Mouse (Mus musculus) CH12.LX (cell line): ENCODE measurements at regions not wholly inside any gene's neighbourhood (a gene's known extent, or its start where the extent isn't known, plus 50 kb on each side); places are given as distances from the start of the nearest gene placed in this dataset.
"Not testable (repeated sequence)": the region's sequence is repeated elsewhere in the genome, so short reads cannot be mapped to it uniquely, and the experiment has no call there.

Experiments used
- DNase-seq: peaks from one replicate; pipeline ENCODE4 v3.0.0-alpha.2; 2013; ENCODE audit errors: extremely low read depth
- H3K27ac ChIP-seq: 2 replicates; pipeline ENCODE4 v1.5.1; 2012; ENCODE audit warnings: low read depth, mild to moderate bottlenecking, control low read depth, moderate library complexity; ENCODE audit not compliant: insufficient read depth
- H3K27me3 ChIP-seq: replicated peaks from 2 replicates; pipeline ENCODE3; 2012; ENCODE audit warnings: inconsistent platforms
- H3K36me3 ChIP-seq, 2 experiments: replicated peaks in 1 of 2; 2 replicates each; pipeline versions ENCODE3 to v1.6.1; 2012; ENCODE audit warnings: inconsistent platforms in 1 of 2, low read length in 1 of 2, mild to moderate bottlenecking in 1 of 2, mixed read lengths in 1 of 2, moderate library complexity in 1 of 2; ENCODE audit not compliant: control insufficient read depth in 1 of 2, insufficient read depth in 1 of 2
- H3K4me1 ChIP-seq, 2 experiments: 2 replicates each; pipeline ENCODE4 v1.6.1; 2012; ENCODE audit warnings: inconsistent platforms in 1 of 2, moderate library complexity in 1 of 2; ENCODE audit not compliant: insufficient read depth in 2 of 2, control insufficient read depth in 1 of 2
- H3K4me2 ChIP-seq: 2 replicates; pipeline ENCODE4 v1.6.1; 2012; ENCODE audit warnings: low read depth, mild to moderate bottlenecking, control low read depth; ENCODE audit not compliant: poor library complexity, insufficient read depth, severe bottlenecking
- H3K4me3 ChIP-seq, 3 experiments: fragments of 150-350 bp in 1 of 3; sonication (generic) in 1 of 3; replicated peaks in 1 of 3; 2 replicates each; pipeline versions ENCODE3 to v1.5.1; 2011 to 2012; ENCODE audit warnings: low read depth in 2 of 3, low read length in 2 of 3, mild to moderate bottlenecking in 2 of 3, moderate library complexity in 2 of 3, control low read depth in 1 of 3, improper control_type of control experiment in 1 of 3, inconsistent platforms in 1 of 3, mixed read lengths in 1 of 3; ENCODE audit not compliant: poor library complexity in 1 of 3
- H3K79me2 ChIP-seq: replicated peaks from 2 replicates; pipeline ENCODE4 v1.6.1; 2012; ENCODE audit warnings: mild to moderate bottlenecking, moderate library complexity; ENCODE audit not compliant: control insufficient read depth, poor library complexity, insufficient read depth, severe bottlenecking; ENCODE audit errors: extremely low read depth
- H3K9ac ChIP-seq: 2 replicates; pipeline ENCODE4 v1.6.1; 2012; ENCODE audit warnings: low read depth, mild to moderate bottlenecking, control low read depth, moderate library complexity; ENCODE audit not compliant: insufficient read depth
- H3K9me3 ChIP-seq: replicated peaks from 2 replicates; pipeline ENCODE3; 2012; ENCODE audit warnings: low read length, inconsistent platforms, mixed read lengths
- CTCF ChIP-seq, 2 experiments: IDR thresholded peaks in 1 of 2; conservative IDR thresholded peaks in 1 of 2; 2 replicates each; pipeline ENCODE4 v1.5.1; 2011 to 2012; ENCODE audit warnings: low read depth in 2 of 2, low read length in 2 of 2, improper control_type of control experiment in 1 of 2, inconsistent platforms in 1 of 2, mild to moderate bottlenecking in 1 of 2, moderate library complexity in 1 of 2
- IRF4 ChIP-seq: IDR thresholded peaks from 2 replicates; pipeline ENCODE4 v1.6.1; 2014; ENCODE audit warnings: low read depth, mild to moderate bottlenecking, inconsistent platforms, low read length, improper control_type of control experiment
- RAD21 ChIP-seq: IDR thresholded peaks from 2 replicates; pipeline ENCODE4 v1.6.1; 2011; ENCODE audit warnings: low read depth, mild to moderate bottlenecking, low read length, improper control_type of control experiment, moderate library complexity
- SMC3 ChIP-seq: IDR thresholded peaks from 2 replicates; pipeline ENCODE4 v1.6.1; 2011; ENCODE audit warnings: low read depth, low read length, improper control_type of control experiment
- dilution Hi-C: fragments of 300-500 bp; cut with MboI; formaldehyde crosslinking; loops from 2 replicates; pipeline ENCODE4 v1.14.3; 2020; ENCODE audit warnings: low sequenced_read_pairs; ENCODE audit not compliant: extremely low pct_unique_long_range_greater_than_20kb, extremely low pct_ligation_motif_present
- in situ Hi-C: fragments of 300-500 bp; cut with MboI; formaldehyde crosslinking; loops from 3 replicates; pipeline ENCODE4 v1.14.3; 2019; ENCODE audit warnings: low sequenced_read_pairs, low pct_ligation_motif_present, low pct_unique_long_range_greater_than_20kb, mixed read lengths

DNA sequence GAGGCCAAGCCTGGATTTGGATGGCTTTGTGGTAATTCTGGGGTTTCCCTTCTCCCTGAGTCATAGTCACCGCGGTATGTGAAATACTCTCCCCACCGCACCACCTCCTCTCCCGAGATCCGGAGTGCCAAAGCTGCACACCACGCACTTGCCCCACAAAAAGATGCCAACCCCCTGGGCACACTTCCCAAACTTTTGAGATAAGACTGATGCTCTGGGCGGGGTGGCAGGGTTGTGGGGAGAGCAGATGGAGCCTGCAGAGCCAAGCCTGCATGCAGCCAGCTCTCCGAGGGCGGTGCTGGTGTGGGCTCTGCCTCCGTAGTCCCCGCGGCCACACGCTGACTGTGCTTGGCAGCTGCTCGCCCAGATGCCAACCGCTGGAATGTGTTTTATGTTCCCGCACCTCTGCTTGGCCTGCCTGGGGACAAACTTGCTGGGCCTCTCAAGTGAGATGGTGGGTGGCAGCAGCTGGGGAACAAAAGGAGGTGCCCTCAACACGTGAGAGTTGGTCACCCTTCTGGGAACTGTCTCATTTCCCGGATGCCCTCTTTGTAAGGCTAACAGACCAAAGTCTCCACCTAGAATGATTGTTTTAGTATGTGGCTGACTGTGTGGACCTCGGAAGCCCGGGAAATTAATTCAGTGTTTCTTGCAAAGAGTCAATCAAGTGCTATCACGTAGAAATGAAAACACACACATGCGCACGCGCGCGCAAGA lies 189.0 kb upstream of the Cdk6 start:
- in situ Hi-C loops, H3K27me3 ChIP-seq, H3K4me1 ChIP-seq, H3K36me3 ChIP-seq, H3K27ac ChIP-seq, H3K79me2 ChIP-seq, dilution Hi-C loops, H3K9me3 ChIP-seq: not testable (repeated sequence)
- Histone ChIP-seq H3K4me3 (peak overlapping the region in 1 of 3 experiments; percentile 48), H3K4me2 (peak overlapping the region; percentile 58), H3K9ac (peak overlapping the region; percentile 18; the same call in 1 of the 2 replicates)
- DNase-seq: peak; percentile 43

DNA sequence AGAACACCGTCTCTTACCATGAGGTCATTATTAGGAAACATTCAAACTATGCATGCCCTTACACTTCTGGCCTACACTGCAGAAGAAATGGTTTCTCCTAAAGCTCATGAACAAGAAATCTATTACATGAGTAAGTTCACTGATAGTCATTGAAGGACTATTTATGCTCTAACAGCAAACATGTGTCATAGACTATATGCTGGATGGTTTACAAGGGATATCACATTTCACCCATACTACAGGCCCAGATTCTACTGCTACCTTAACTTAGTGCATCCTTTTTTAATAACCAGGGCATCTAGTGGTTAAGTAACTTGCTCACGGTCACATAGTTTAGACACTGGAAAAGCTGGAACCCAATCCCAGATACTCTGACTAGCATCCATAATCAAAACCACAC lies 175.8 kb upstream of the Cdk6 start:
- H3K9ac ChIP-seq, H3K27me3 ChIP-seq, H3K4me3 ChIP-seq, dilution Hi-C loops, H3K4me2 ChIP-seq, H3K36me3 ChIP-seq, H3K27ac ChIP-seq, H3K4me1 ChIP-seq, DNase-seq, H3K9me3 ChIP-seq, H3K79me2 ChIP-seq, in situ Hi-C loops: not testable (repeated sequence)

DNA sequence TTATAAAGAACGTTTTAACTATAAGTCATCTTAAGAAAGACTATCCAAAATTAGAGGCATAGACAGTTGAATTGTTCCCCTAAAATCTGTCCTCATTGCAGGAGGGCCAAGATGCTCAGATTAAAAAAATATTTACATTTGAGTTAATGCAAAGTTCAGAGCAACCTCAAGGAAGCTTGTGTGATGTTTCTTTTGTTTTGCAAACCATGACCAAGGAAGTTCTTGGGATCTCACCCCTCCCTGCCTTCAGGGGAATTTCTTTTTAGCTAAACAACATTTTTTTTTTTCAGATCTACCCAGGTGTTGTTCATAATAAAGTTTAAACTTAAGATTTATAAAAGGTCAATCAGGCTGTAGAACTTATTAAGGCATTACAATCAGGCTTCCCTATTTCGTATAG lies 174.8 kb upstream of the Cdk6 start:
- dilution Hi-C loops, H3K79me2 ChIP-seq, H3K9me3 ChIP-seq, in situ Hi-C loops, H3K4me2 ChIP-seq, H3K4me1 ChIP-seq, H3K27ac ChIP-seq, H3K27me3 ChIP-seq, H3K9ac ChIP-seq, H3K4me3 ChIP-seq, H3K36me3 ChIP-seq, DNase-seq: not testable (repeated sequence)

GRCm38 (mm10) chr5:3193592-3193991 lies 147.7 kb upstream of the Cdk6 start:
- H3K27ac ChIP-seq, dilution Hi-C loops, H3K4me3 ChIP-seq, H3K9ac ChIP-seq, H3K4me1 ChIP-seq, H3K79me2 ChIP-seq, in situ Hi-C loops, H3K36me3 ChIP-seq, H3K4me2 ChIP-seq, H3K27me3 ChIP-seq, H3K9me3 ChIP-seq, DNase-seq: not testable (repeated sequence)
- TF ChIP-seq RAD21: peak; percentile 54
- TF ChIP-seq SMC3: peak; percentile 34
- 0 out of 2 replicates have a peak, but pooled peaks have one; percentile 12 for TF ChIP-seq IRF4
- TF ChIP-seq CTCF (conservative IDR thresholded peaks at IDR 0.05 in 1 of 2, IDR thresholded peaks at IDR 0.05 in 1 of 2; ENCODE audit: low read depth in 2 of 2, low read length in 2 of 2): peak in 1 of 2 experiments; percentile 53; a peak in 2 of 4 replicates
